Mouse (Mus musculus) liver, postnatal 0 days (tissue): ENCODE results near the gene Kcnj10. TPM values are rescaled to one million over a fixed set of nuclear protein-coding genes. Genes with fewer than 3 reads are reported as not detected.

Experiments
- ATAC-seq: fragments of 200-750 bp; cut with Nextera tagmentation; 2 replicates; pipeline ENCODE4 v1.8.0; 2017; ENCODE audit warnings: mild to moderate bottlenecking, moderate library complexity
- DNase-seq: peaks from one replicate; pipeline ENCODE4 v3.0.0-alpha.2; 2016
- H3K27ac ChIP-seq: fragments of 300-500 bp; sonication (generic); 2 replicates; pipeline ENCODE4 v1.5.1; 2014; ENCODE audit warnings: antibody characterized with exemption, moderate library complexity, mild to moderate bottlenecking, low read depth
- H3K27me3 ChIP-seq: fragments of 300-500 bp; sonication (generic); 2 replicates; pipeline ENCODE4 v1.6.1; 2014; ENCODE audit warnings: low read length, control low read depth, mixed read lengths; ENCODE audit not compliant: insufficient read depth
- H3K36me3 ChIP-seq: fragments of 300-500 bp; sonication (generic); replicated peaks from 2 replicates; pipeline ENCODE4 v1.6.1; 2014; ENCODE audit warnings: mild to moderate bottlenecking, control low read depth, low read length, moderate library complexity, mixed read lengths; ENCODE audit not compliant: insufficient read depth
- H3K4me1 ChIP-seq: fragments of 300-500 bp; sonication (generic); 2 replicates; pipeline ENCODE4 v1.6.1; 2014; ENCODE audit warnings: antibody characterized with exemption, mild to moderate bottlenecking, control low read depth; ENCODE audit not compliant: insufficient read depth
- H3K4me2 ChIP-seq: fragments of 300-500 bp; sonication (generic); 2 replicates; pipeline ENCODE4 v1.6.1; 2014; ENCODE audit warnings: low read depth, mild to moderate bottlenecking, low read length, moderate library complexity, mixed read lengths
- H3K4me3 ChIP-seq: fragments of 300-500 bp; sonication (generic); 2 replicates; pipeline ENCODE4 v1.5.1; 2014; ENCODE audit warnings: low read depth, low read length
- H3K9ac ChIP-seq: fragments of 300-500 bp; sonication (generic); replicated peaks from 2 replicates; pipeline ENCODE4 v1.6.1; 2014; ENCODE audit warnings: mild to moderate bottlenecking, moderate library complexity
- H3K9me3 ChIP-seq: fragments of 300-500 bp; sonication (generic); 2 replicates; pipeline ENCODE4 v1.6.1; 2016; ENCODE audit warnings: mild to moderate bottlenecking, control low read depth, low read length, mixed read lengths
- CTCF ChIP-seq: sonication (generic); IDR thresholded peaks from 2 replicates; pipeline ENCODE4 v1.5.1; 2016; ENCODE audit warnings: antibody characterized with exemption, low read depth
- EP300 ChIP-seq: IDR thresholded peaks from 2 replicates; pipeline ENCODE4 v1.6.1; 2016; ENCODE audit warnings: antibody characterized with exemption, low read depth, mild to moderate bottlenecking
- WGBS: fragments of 180-500 bp; shearing (Covaris S2); extraction: QIAGEN DNeasy Blood & Tissue Kit; methylation state at CpG from one replicate; pipeline ENCODE4 v1.1.7; 2014; ENCODE audit not compliant: insufficient replicate concordance; 5-methylcytosine and 5-hydroxymethylcytosine counted together
- polyA plus RNA-seq: library from polyadenylated mRNA; unstranded; fragments of >200 nt; fragmentation: Nextera tagmentation; extraction: Ambion mirVana; gene quantifications from 2 replicates; pipeline ENCODE4 v1.2.1, GENCODE M21; 2015

The Kcnj10 gene
- polyA plus RNA-seq, 1 experiment from 2014 or later, result 0.19 TPM

- Histone ChIP-seq H3K4me2 (no peak overlapping the region), H3K9ac (no peak overlapping the region), H3K27me3 (0 out of 2 replicates have a peak, but pooled peaks cover 3% of the 10 kb centered on the region), H3K9me3 (no peaks in the 10 kb centered on the region), H3K27ac (no peak overlapping the region), H3K4me3 (no peak overlapping the region), H3K36me3 (no peaks in the 10 kb centered on the region), H3K4me1 (peaks cover 8% of the 10 kb centered on the region; the same call in 1 of the 2 replicates)
- DNase-seq, result no peak
- WGBS, result 57% methylated on average over 6 of the region's 6 CpGs
- ATAC-seq, result no peak
- TF ChIP-seq CTCF (no peak), EP300 (no peak)
Measured at GRCm38 (mm10) chr1:172352001-172352400, 11.0 kb downstream of the Kcnj10 start.

- peaks cover 5% of the 10 kb centered on the region; the same call in 1 of the 2 replicates for H3K4me1 ChIP-seq
- ATAC-seq, result no peak
- H3K9me3 ChIP-seq, result no peaks in the 10 kb centered on the region
- no peak overlapping the region for H3K4me3 ChIP-seq
- H3K36me3 ChIP-seq, result no peaks in the 10 kb centered on the region
- WGBS, result 43% methylated on average over 3 of the region's 3 CpGs
- no peak overlapping the region for H3K27ac ChIP-seq
- 0 out of 2 replicates have a peak, but pooled peaks cover 3% of the 10 kb centered on the region for H3K27me3 ChIP-seq
- H3K9ac ChIP-seq, result no peak overlapping the region
- H3K4me2 ChIP-seq, result no peak overlapping the region
- TF ChIP-seq EP300, result no peak
- no peak for TF ChIP-seq CTCF
- DNase-seq, result no peak
Measured at GRCm38 (mm10) chr1:172352453-172352852, 11.4 kb downstream of the Kcnj10 start.

GRCm38 (mm10) chr1:172355336-172355735, 14.3 kb downstream of the Kcnj10 start:
- TF ChIP-seq EP300, result no peak
- no peak for TF ChIP-seq CTCF
- H3K27me3 ChIP-seq, result 0 out of 2 replicates have a peak, but pooled peaks cover 3% of the 10 kb centered on the region
- no peaks in the 10 kb centered on the region for H3K36me3 ChIP-seq
- ATAC-seq (no peak), DNase-seq (no peak)
- H3K9me3 ChIP-seq, result no peaks in the 10 kb centered on the region
- peaks cover 5% of the 10 kb centered on the region; the same call in 1 of the 2 replicates for H3K4me1 ChIP-seq
- 67% methylated on average over 3 of the region's 3 CpGs for WGBS
- H3K4me3 ChIP-seq, result no peak overlapping the region
- no peak overlapping the region for H3K4me2 ChIP-seq
- H3K9ac ChIP-seq, result no peak overlapping the region
- H3K27ac ChIP-seq, result no peak overlapping the region

- 0% methylated on average over 1 of the region's 1 CpGs for WGBS
- TF ChIP-seq EP300, result no peak
- TF ChIP-seq CTCF, result peak; percentile 94
Measured at GRCm38 (mm10) chr1:172357550-172357949, 16.5 kb downstream of the Kcnj10 start.

GRCm38 (mm10) chr1:172358341-172358740, 17.3 kb downstream of the Kcnj10 start:
- no peaks in the 10 kb centered on the region for H3K36me3 ChIP-seq
- WGBS, result 70% methylated on average over 10 of the region's 10 CpGs
- no peak for TF ChIP-seq CTCF
- TF ChIP-seq EP300, result no peak
- H3K4me3 ChIP-seq, result no peak overlapping the region
- no peak for DNase-seq
- ATAC-seq, result no peak
- no peaks in the 10 kb centered on the region; the same call in 1 of the 2 replicates for H3K4me1 ChIP-seq
- no peak overlapping the region for H3K27ac ChIP-seq
- H3K9me3 ChIP-seq, result no peaks in the 10 kb centered on the region
- H3K9ac ChIP-seq, result no peak overlapping the region
- no peak overlapping the region for H3K4me2 ChIP-seq
- H3K27me3 ChIP-seq, result no peaks in the 10 kb centered on the region

More at GRCm38 (mm10) chr1:172357550-172357949, 16.5 kb downstream of the Kcnj10 start:
- no peak overlapping the region for H3K9ac ChIP-seq
- H3K4me3 ChIP-seq, result no peak overlapping the region
- no peaks in the 10 kb centered on the region; the same call in 1 of the 2 replicates for H3K4me1 ChIP-seq
- no peaks in the 10 kb centered on the region for H3K27me3 ChIP-seq
- ATAC-seq (0 out of 2 replicates have a peak, but pooled peaks have one; percentile 63), DNase-seq (peak; percentile 64)
- H3K4me2 ChIP-seq, result no peak overlapping the region
- H3K9me3 ChIP-seq, result no peaks in the 10 kb centered on the region
- no peak overlapping the region for H3K27ac ChIP-seq
- H3K36me3 ChIP-seq, result no peaks in the 10 kb centered on the region

GRCm38 (mm10) chr1:172364684-172365083, 23.7 kb downstream of the Kcnj10 start:
- Histone ChIP-seq H3K4me1 (peaks cover 12% of the 10 kb centered on the region), H3K27me3 (0 out of 2 replicates have a peak, but pooled peaks cover 2% of the 10 kb centered on the region), H3K4me2 (peak overlapping the region; percentile 24; the same call in 1 of the 2 replicates), H3K9me3 (no peaks in the 10 kb centered on the region), H3K4me3 (0 out of 2 replicates have a peak overlapping the region, but pooled peaks have one; percentile 5), H3K27ac (0 out of 2 replicates have a peak overlapping the region, but pooled peaks have one; percentile 45), H3K9ac (no peak overlapping the region), H3K36me3 (no peaks in the 10 kb centered on the region)
- DNase-seq (peak; percentile 71), ATAC-seq (peak; percentile 95)
- peak; percentile 75 for TF ChIP-seq EP300
- TF ChIP-seq CTCF, result peak; percentile 85
- 10% methylated on average over 6 of the region's 6 CpGs for WGBS
